Mouse (Mus musculus): Measurements from ENCODE around the gene Gm8857.
"Not testable (repeated sequence)": the region's sequence is repeated elsewhere in the genome, so short reads cannot be mapped to it uniquely, and the experiment has no call there.

Gm8857 gene

DNA sequence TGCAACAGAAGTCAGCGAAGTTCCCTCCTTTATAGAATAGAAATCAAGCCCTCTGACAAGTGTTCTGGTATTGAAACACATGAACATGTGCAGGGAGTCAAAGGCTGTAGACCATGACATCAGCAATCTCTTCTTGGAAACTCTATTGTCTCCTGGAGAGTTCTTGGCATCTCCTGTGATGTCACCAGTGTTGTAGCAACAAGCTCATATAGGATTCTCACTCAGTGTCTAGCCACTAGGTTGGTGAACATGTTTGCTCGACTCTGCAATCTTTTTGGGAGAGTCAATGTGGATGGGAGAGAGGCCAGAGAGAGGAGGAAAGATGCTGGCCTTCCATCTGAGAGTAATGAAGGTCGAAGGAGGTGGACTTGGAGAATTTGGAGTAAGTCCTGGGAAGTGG lies at the start of gene Gm8857, which contains the start of gene Gm8871:
Gm8857 (plus strand) TSS at position 303 of the 400 bp plus-strand sequence.
Gm8871 (plus strand) TSS at position 301 of the 400 bp plus-strand sequence.
- DNase-seq: not testable (repeated sequence)

DNA sequence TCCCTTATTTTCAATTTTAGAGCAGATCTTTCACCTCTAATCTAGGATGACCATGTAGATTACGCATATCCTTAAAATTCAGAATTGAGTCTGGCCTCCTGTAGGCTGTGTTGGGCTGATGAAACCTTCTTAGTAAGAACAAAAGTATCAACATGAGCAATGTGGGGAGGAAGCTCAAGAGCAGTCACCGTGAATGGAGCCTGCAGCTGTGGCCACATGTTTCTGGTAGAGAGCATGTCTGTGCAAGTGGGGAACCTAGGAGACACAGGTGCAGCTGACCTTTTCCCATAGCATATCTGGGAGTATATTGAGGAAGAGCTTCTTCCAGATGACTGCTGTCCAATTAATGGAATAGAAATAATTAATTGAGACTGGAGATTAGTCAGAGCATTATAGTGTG lies 5.9 kb downstream of the Gm8857 start:
- not testable (repeated sequence) for DNase-seq

DNA sequence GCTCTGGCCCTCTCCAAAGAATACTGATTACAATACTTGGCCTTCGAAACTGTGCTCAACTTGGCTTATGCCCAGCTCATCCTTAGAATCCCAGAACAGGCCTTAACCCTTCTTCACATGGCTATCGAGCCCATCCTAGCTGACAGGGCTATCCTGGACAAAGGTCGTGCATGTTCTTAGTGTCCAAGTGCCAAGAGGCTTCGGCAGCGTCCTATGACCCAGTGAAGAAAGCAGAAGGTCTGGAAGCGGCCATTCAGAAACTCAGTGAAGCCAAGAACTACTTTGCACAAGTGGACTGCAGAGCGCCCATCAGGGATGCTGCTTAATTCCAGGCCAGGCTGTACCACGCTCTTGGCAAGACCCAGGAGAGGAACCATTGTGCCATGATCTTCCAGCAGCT lies 10.4 kb downstream of the Gm8857 start:
- DNase-seq: not testable (repeated sequence)
